Mouse (Mus musculus): ENCODE results near the gene Mbnl2.

The Mbnl2 gene

GRCm38 (mm10) chr14:120276343-120277080 is 1.0 kb downstream of the Mbnl2 start:
- no peak for DNase-seq

GRCm38 (mm10) chr14:120277081-120277656 is 1.7 kb downstream of the Mbnl2 start:
- no peak for DNase-seq

GRCm38 (mm10) chr14:120278290-120279244 is 3.1 kb downstream of the Mbnl2 start:
- DNase-seq = peak; percentile 40

- DNase-seq = no peak
Measured at GRCm38 (mm10) chr14:120280136-120280535, 4.7 kb downstream of the Mbnl2 start.

GRCm38 (mm10) chr14:120283787-120284186 is 8.3 kb downstream of the Mbnl2 start:
- DNase-seq = no peak

GRCm38 (mm10) chr14:120284504-120284903 is 9.0 kb downstream of the Mbnl2 start:
- no peak for DNase-seq

GRCm38 (mm10) chr14:120287121-120287986 is 11.9 kb downstream of the Mbnl2 start:
- DNase-seq = no peak

GRCm38 (mm10) chr14:120287987-120288275 is 12.5 kb downstream of the Mbnl2 start:
- no peak for DNase-seq

GRCm38 (mm10) chr14:120288378-120289002 is 13.0 kb downstream of the Mbnl2 start:
- DNase-seq = no peak

GRCm38 (mm10) chr14:120289065-120289464 is 13.6 kb downstream of the Mbnl2 start:
- DNase-seq = no peak

- no peak for DNase-seq
Measured at GRCm38 (mm10) chr14:120289528-120289927, 14.1 kb downstream of the Mbnl2 start.

GRCm38 (mm10) chr14:120291226-120291757 is 15.8 kb downstream of the Mbnl2 start:
- no peak for DNase-seq

- no peak for DNase-seq
Measured at GRCm38 (mm10) chr14:120292133-120292532, 16.7 kb downstream of the Mbnl2 start.

GRCm38 (mm10) chr14:120292617-120293195 is 17.2 kb downstream of the Mbnl2 start:
- no peak for DNase-seq

- DNase-seq = no peak
Measured at GRCm38 (mm10) chr14:120294480-120294879, 19.0 kb downstream of the Mbnl2 start.

- no peak for DNase-seq
Measured at GRCm38 (mm10) chr14:120295355-120296220, 20.1 kb downstream of the Mbnl2 start.

GRCm38 (mm10) chr14:120296231-120297006 is 20.9 kb downstream of the Mbnl2 start:
- no peak for DNase-seq

GRCm38 (mm10) chr14:120297137-120297749 is 21.8 kb downstream of the Mbnl2 start:
- DNase-seq = no peak

GRCm38 (mm10) chr14:120297833-120298232 is 22.4 kb downstream of the Mbnl2 start:
- DNase-seq = no peak

Measured in right cerebral cortex, postnatal 14 days (tissue).